Mouse (Mus musculus): Measurements from ENCODE around the gene Tbc1d2b. TPM values are rescaled to one million over a fixed set of nuclear protein-coding genes. Genes with fewer than 3 reads are reported as not detected.

The Tbc1d2b gene
- polyA plus RNA-seq, 1 experiment from 2014 or later: 6.5 TPM

DNA sequence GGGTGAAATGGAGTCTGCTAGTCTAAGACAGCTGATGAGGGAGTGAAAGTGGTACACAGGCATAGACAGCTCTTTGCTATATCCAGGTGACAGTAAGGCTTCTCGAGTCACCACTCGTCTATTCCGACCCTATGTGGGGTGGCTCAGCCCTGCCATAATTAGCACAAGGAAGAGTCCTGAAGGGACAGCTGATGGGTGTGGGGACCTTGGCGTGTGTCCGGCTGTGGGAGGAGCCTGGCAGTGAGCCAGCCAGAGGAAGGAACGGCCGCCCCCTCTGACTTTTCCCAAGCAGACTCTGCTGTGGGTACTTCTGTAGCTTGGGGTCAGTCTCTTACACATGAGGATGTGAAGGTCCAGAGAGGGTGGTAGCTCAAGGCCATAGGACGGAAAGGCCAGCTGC, 86.5 kb downstream of the Tbc1d2b start:
- H3K36me3 ChIP-seq: no peaks in the 10 kb centered on the region
- WGBS (ENCODE audit: insufficient replicate concordance): 50% methylated on average over 8 of the region's 8 CpGs
- no peak overlapping the region for H3K27ac ChIP-seq
- no peak overlapping the region for H3K9ac ChIP-seq
- no peaks in the 10 kb centered on the region for H3K4me1 ChIP-seq (replicated peaks)
- H3K4me3 ChIP-seq (replicated peaks): no peak overlapping the region
- no peaks in the 10 kb centered on the region for H3K9me3 ChIP-seq (replicated peaks)
- ATAC-seq (ENCODE audit: low read depth) (peak; percentile 30), DNase-seq (no peak)
- H3K27me3 ChIP-seq: no peaks in the 10 kb centered on the region
- no peak overlapping the region for H3K4me2 ChIP-seq

DNA sequence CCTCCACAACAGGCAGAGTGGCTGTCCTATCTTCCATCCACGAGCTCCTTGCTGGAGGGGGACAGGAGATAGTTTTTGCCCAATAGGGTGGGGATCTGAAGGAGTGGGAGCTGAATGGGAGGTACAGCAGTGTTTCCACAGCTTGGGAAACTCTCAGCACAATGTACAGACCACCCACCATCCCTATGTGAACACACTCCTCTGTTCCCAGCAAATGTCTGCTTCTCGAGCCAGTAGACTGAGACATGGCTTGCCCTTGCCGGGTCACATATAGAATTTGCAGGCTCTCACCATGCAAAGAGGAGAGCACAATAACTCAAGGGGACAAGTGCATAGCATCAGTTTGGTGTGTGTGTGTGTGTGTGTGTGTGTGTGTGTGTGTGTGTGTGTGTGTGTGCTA, 87.1 kb downstream of the Tbc1d2b start:
- H3K4me1 ChIP-seq (replicated peaks): no peaks in the 10 kb centered on the region
- H3K4me2 ChIP-seq: no peak overlapping the region
- H3K4me3 ChIP-seq (replicated peaks): no peak overlapping the region
- H3K27me3 ChIP-seq: no peaks in the 10 kb centered on the region
- 53% methylated on average over 3 of the region's 3 CpGs for WGBS (ENCODE audit: insufficient replicate concordance)
- H3K9ac ChIP-seq: no peak overlapping the region
- ATAC-seq (ENCODE audit: low read depth): no peak
- no peak overlapping the region for H3K27ac ChIP-seq
- H3K36me3 ChIP-seq: no peaks in the 10 kb centered on the region
- no peaks in the 10 kb centered on the region for H3K9me3 ChIP-seq (replicated peaks)
- DNase-seq: no peak

DNA sequence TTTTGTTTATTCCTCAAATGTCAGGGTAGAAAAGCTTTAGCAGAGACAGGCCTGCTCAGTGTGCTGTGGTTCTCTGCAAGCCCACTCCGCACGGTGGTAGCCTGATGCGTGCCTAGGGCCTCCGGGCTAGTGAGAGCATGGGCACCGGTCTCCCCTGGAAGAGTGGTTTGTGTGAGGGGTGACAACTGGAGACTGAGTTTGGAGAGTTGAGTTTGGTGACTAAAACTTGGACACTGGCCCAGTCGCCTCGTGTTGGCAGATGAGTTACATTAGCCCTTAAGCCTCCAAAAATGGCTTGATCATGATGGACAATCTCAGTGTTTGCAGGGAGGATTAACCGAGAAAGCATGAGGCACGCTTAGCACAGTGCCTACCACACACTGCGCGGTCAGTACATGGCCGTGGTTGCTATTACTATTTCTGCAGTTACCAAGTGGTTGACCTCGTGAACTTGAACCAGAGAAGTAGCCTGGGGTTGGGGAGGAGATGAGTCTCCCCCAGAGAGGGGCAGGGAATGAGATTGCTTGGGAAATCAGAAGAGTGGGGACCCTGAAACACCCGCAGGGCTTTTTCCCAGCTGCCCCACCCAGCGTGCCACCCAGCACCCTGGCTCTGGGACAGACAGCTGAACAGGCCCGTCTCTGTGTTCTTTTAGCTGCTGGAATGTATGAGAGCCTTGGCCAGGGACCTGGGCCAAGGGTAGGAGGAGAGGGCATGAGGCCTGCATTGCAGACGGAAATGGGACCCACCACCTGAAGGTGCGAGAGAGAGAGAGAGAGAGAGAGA, 87.8 kb downstream of the Tbc1d2b start:
- H3K4me1 ChIP-seq (replicated peaks): no peaks in the 10 kb centered on the region
- H3K4me3 ChIP-seq (replicated peaks): no peak overlapping the region
- ATAC-seq (ENCODE audit: low read depth) (no peak), DNase-seq (no peak)
- H3K27me3 ChIP-seq: no peaks in the 10 kb centered on the region
- no peaks in the 10 kb centered on the region for H3K36me3 ChIP-seq
- H3K9me3 ChIP-seq (replicated peaks): no peaks in the 10 kb centered on the region
- no peak overlapping the region for H3K9ac ChIP-seq
- H3K4me2 ChIP-seq: no peak overlapping the region
- WGBS (ENCODE audit: insufficient replicate concordance): 72% methylated on average over 18 of the region's 18 CpGs
- H3K27ac ChIP-seq: no peak overlapping the region

DNA sequence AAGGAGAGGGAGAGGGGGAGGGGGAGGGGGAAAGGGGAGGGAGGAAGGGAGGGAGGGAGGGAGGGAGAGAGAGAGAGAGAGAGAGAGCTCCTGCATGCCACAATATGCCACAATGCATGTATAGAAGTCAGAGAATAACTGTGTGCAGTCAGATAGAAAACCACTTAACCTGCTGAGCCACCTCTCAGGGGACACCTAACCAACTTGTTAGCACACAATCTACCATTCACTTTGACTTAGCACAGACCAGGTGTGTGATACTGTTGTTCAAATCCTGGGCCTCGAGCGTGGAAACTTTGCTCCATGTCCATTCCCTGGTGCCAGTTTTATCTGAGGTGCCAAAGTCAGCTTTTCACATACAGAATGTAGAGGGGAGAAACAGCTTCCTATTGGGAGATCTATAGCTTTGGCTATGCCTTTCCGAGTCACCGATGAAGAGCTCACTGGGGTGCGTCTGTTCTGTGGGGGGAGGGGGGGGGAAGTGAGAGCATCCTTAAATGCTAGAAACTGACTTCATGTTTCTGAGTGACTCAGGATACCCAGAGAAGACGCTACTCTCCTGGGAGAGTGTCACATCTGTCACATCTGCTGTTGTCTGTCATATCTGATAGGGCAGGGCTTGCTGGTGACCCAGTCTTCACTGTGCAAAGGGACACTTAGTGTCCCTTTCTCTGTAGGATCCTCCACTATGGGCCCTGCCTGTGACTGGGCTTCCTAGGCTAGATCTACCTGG, 88.8 kb downstream of the Tbc1d2b start:
- no peak for DNase-seq
- no peaks in the 10 kb centered on the region for H3K4me1 ChIP-seq (replicated peaks)
- 62% methylated on average over 6 of the region's 6 CpGs for WGBS (ENCODE audit: insufficient replicate concordance)
- H3K27me3 ChIP-seq: no peaks in the 10 kb centered on the region
- no peak overlapping the region for H3K9ac ChIP-seq
- H3K4me2 ChIP-seq: no peak overlapping the region
- no peak overlapping the region for H3K27ac ChIP-seq
- ATAC-seq (ENCODE audit: low read depth): no peak
- no peaks in the 10 kb centered on the region for H3K9me3 ChIP-seq (replicated peaks)
- no peaks in the 10 kb centered on the region for H3K36me3 ChIP-seq
- no peak overlapping the region for H3K4me3 ChIP-seq (replicated peaks)

DNA sequence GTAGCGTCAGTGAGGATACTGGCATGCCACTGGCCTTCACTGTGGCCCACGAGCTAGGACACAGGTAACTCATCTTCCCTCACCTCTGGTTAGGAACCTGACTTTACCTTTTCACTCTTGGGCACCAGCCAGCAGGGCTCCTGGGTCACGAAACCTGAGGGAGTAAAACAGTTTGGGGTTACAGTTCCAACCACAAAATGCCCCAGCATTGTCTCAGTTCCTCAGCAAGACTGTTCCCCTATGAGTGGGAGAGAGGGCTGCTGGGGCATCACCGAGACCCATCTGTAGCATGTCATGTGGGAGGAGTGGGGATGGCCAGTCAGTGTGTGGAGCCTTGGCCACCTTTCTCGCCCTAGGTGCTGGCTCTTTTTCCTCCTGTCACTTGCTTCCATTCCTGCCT, 91.2 kb downstream of the Tbc1d2b start:
- Histone ChIP-seq H3K27me3 (no peaks in the 10 kb centered on the region), H3K9me3 (replicated peaks) (no peaks in the 10 kb centered on the region), H3K9ac (no peak overlapping the region), H3K4me1 (replicated peaks) (no peaks in the 10 kb centered on the region), H3K36me3 (no peaks in the 10 kb centered on the region), H3K27ac (no peak overlapping the region), H3K4me2 (no peak overlapping the region), H3K4me3 (replicated peaks) (no peak overlapping the region)
- DNase-seq (no peak), ATAC-seq (ENCODE audit: low read depth) (no peak)
- WGBS (ENCODE audit: insufficient replicate concordance): 55% methylated on average over 5 of the region's 5 CpGs

DNA sequence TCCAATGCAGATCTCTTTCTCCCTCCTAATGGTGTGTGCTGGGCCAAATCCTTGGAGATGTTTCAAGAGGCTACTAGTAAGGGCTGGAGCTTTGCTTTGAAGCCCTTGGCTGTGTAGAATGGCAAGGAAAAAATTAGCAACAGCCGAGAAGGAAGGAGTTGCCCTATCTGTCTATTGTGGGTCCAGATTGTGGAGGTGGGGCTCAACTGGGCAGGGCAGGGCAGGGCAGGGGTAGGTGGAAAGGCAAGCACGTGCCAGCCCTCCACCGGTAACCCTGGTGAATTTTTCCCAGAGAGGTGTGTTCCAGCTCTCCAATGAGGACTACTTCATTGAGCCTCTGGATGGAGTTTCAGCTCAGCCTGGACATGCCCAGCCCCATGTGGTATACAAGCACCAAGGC, 97.3 kb downstream of the Tbc1d2b start:
- no peak for ATAC-seq (ENCODE audit: low read depth)
- no peak overlapping the region for H3K9ac ChIP-seq
- H3K27me3 ChIP-seq: no peaks in the 10 kb centered on the region
- no peak overlapping the region for H3K4me3 ChIP-seq (replicated peaks)
- no peaks in the 10 kb centered on the region for H3K9me3 ChIP-seq (replicated peaks)
- H3K27ac ChIP-seq: no peak overlapping the region
- no peaks in the 10 kb centered on the region for H3K36me3 ChIP-seq
- no peak overlapping the region for H3K4me2 ChIP-seq
- H3K4me1 ChIP-seq (replicated peaks): no peaks in the 10 kb centered on the region
- no peak for DNase-seq
- WGBS (ENCODE audit: insufficient replicate concordance): 48% methylated on average over 3 of the region's 3 CpGs

DNA sequence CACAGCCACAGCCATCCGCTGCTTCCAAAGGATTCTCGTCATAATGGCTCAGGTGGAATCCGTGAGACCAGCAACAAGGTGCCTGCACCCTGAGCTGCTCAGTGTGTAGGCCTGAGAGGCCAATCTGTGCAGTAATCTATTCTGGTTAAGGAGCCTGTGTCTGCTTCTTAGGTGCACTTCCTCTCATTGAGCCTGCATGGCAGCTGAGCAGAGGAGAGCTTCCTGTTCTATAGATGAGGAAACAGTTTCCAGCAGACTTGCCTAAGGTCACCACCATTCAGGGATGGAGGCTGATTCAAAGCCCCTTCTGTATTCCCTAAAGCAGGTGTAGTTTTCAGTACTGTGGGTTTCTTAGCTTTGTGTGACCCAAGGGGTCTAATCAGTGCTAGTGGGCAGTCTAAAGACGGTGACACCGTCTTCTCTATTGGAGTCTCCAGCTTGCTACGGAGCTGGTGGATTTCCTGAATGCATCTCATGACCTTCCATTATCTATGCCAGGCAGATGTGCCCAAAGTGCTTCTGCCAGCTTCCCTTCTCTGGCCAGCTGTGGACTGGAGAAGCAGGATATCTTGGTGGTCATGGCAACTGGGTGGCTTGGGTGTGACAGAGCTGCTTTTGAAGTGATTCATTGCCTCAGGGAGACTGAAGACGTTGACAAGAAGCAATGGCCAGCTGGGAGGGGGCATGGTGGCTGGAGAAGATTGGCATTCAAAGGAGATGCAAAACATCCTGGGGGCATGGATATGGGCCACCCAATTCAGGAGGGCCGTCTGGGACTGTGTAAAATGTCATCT, 97.9 kb downstream of the Tbc1d2b start:
- Histone ChIP-seq H3K27ac (no peak overlapping the region), H3K9ac (no peak overlapping the region), H3K4me2 (no peak overlapping the region), H3K36me3 (no peaks in the 10 kb centered on the region), H3K4me3 (replicated peaks) (no peak overlapping the region), H3K4me1 (replicated peaks) (no peaks in the 10 kb centered on the region), H3K27me3 (no peaks in the 10 kb centered on the region), H3K9me3 (replicated peaks) (no peaks in the 10 kb centered on the region)
- WGBS (ENCODE audit: insufficient replicate concordance): 40% methylated on average over 8 of the region's 8 CpGs
- ATAC-seq (ENCODE audit: low read depth) (no peak), DNase-seq (no peak)

DNA sequence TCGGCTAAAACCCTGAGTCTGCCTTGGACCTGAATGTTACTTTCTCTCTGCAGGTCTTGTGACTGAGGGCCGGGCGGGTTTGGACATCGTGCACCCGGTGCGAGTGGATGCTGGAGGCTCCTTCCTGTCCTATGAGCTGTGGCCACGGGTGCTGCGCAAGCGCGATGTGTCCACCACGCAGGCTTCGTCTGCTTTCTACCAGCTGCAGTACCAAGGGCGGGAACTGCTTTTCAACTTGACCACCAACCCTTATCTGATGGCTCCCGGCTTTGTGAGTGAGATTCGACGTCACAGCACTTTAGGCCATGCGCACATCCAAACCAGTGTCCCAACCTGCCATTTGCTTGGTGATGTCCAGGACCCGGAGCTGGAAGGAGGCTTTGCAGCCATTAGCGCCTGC, 99.2 kb downstream of the Tbc1d2b start:
- Histone ChIP-seq H3K4me1 (replicated peaks) (no peaks in the 10 kb centered on the region), H3K27me3 (no peaks in the 10 kb centered on the region), H3K4me2 (no peak overlapping the region), H3K4me3 (replicated peaks) (no peak overlapping the region), H3K27ac (no peak overlapping the region), H3K36me3 (no peaks in the 10 kb centered on the region), H3K9me3 (replicated peaks) (no peaks in the 10 kb centered on the region), H3K9ac (no peak overlapping the region)
- DNase-seq: no peak
- WGBS (ENCODE audit: insufficient replicate concordance): 81% methylated on average over 19 of the region's 19 CpGs
- ATAC-seq (ENCODE audit: low read depth): no peak

DNA sequence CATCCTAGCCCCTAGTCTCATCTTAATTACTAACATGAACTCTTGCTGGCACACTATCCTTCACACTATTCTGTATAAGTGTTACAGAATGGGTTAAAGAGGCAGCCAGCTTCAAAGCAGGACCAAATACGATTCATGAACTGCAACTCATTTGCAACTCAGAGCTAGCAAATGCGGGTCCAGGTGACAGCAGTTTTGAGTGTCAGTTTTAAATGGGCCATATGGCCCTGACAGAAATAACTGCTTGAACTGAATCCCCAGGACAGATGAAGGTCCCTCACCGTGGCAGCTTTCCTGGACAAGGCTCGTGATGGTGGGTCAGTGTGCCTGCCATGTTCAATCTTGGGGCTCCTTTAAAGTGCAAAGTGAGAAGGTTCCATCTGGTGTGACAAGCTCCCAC, 100.6 kb downstream of the Tbc1d2b start:
- DNase-seq (no peak), ATAC-seq (ENCODE audit: low read depth) (no peak)
- no peak overlapping the region for H3K9ac ChIP-seq
- H3K36me3 ChIP-seq: no peaks in the 10 kb centered on the region
- H3K9me3 ChIP-seq (replicated peaks): no peaks in the 10 kb centered on the region
- no peaks in the 10 kb centered on the region for H3K4me1 ChIP-seq (replicated peaks)
- peaks cover 9% of the 10 kb centered on the region for H3K27me3 ChIP-seq
- H3K27ac ChIP-seq: no peak overlapping the region
- no peak overlapping the region for H3K4me2 ChIP-seq
- whole genome bisulfite sequencing (ENCODE audit: insufficient replicate concordance): 63% methylated on average over 4 of the region's 4 CpGs
- H3K4me3 ChIP-seq (replicated peaks): no peak overlapping the region

DNA sequence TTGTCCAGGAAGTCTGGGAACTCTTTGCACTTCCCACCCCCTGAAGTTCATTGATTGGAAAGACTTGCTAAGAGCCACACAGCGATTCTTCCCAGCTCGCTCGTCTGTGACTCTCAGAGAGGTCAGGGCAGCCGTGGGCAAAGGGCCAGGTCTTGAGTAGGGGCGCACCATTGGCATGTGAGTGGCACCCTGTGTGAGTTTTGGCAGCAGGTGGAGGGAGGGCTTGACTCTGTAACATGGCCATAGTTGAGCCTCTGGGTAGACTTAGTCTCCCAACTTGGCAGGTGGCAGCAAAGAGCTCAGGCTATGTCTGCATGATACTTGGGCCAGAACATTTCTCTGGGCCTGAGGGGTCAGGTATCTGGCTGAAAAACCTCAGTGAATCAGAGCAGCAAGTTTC, 104.0 kb downstream of the Tbc1d2b start:
- no peak for DNase-seq
- Histone ChIP-seq H3K4me3 (replicated peaks) (no peak overlapping the region), H3K9ac (no peak overlapping the region), H3K4me1 (replicated peaks) (peaks cover 17% of the 10 kb centered on the region; the same call in 1 of the 2 replicates), H3K4me2 (no peak overlapping the region), H3K36me3 (no peaks in the 10 kb centered on the region), H3K27me3 (peaks cover 43% of the 10 kb centered on the region), H3K27ac (no peak overlapping the region), H3K9me3 (replicated peaks) (no peaks in the 10 kb centered on the region)
- WGBS (ENCODE audit: insufficient replicate concordance): 64% methylated on average over 5 of the region's 5 CpGs
- ATAC-seq (ENCODE audit: low read depth): no peak

DNA sequence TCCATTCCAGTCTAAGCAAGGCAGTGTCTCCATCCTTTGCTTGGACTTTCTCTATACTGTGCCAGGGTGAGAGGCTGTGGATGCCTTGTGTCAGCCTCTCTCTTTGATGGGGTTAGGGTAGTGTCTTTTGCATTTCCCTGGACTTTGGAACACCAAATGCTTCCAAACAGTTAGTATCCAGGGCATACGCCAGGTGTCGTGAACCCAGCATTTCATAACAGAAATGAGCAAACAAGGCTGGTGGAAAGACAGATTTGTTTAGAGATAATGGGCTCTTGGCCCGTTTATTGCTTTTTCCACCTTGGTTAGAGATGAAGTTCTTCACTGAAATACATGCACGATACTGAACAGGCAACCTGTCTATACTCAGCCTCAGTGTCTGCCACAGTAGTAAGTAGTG, 105.0 kb downstream of the Tbc1d2b start:
- H3K4me3 ChIP-seq (replicated peaks): no peak overlapping the region
- peaks cover 17% of the 10 kb centered on the region; the same call in 1 of the 2 replicates for H3K4me1 ChIP-seq (replicated peaks)
- no peaks in the 10 kb centered on the region for H3K9me3 ChIP-seq (replicated peaks)
- no peak overlapping the region for H3K4me2 ChIP-seq
- no peak overlapping the region for H3K27ac ChIP-seq
- ATAC-seq (ENCODE audit: low read depth): no peak
- no peaks in the 10 kb centered on the region for H3K36me3 ChIP-seq
- no peak overlapping the region for H3K9ac ChIP-seq
- peaks cover 49% of the 10 kb centered on the region for H3K27me3 ChIP-seq
- 58% methylated on average over 4 of the region's 4 CpGs for whole genome bisulfite sequencing (ENCODE audit: insufficient replicate concordance)
- no peak for DNase-seq

All from liver, embryonic 13.5 days (tissue).